Mouse (Mus musculus) spleen, adult 2 months (tissue): Measurements from ENCODE around the gene Pip5kl1.

Source experiments
- CTCF ChIP-seq: fragments of 200-500 bp; IDR thresholded peaks from 2 replicates; pipeline ENCODE4 v1.5.1; 2011; ENCODE audit warnings: mild to moderate bottlenecking, inconsistent platforms; ENCODE audit not compliant: insufficient read depth, insufficient read length, insufficient replicate concordance; ENCODE audit errors: extremely low read depth
- POLR2A ChIP-seq: fragments of 200-500 bp; IDR thresholded peaks from 2 replicates; pipeline ENCODE4 v1.6.1; 2011; ENCODE audit warnings: low read depth, low read length, inconsistent platforms

DNA sequence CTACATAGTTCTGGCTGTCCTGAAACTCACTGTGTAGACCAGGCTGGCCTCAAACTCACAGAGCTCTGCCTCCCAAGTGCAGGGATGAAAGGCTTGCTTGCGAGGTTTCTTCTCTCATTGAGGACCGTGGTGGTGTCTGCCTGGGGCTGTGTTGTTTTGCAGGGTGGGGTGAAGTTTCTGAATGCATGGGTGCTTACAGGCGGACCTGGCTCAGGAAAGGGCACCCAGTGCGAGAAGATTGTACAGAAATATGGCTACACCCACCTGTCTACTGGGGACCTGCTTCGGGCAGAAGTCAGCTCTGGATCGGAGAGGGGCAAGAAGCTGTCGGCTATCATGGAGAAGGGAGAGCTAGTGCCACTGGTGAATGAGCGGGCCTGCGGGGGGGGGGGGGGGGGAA, 55.4 kb downstream of the Pip5kl1 start:
- TF ChIP-seq CTCF (no peak), POLR2A (no peak)
